Mouse (Mus musculus): Measurements from ENCODE around the gene Rc3h1.

DNA sequence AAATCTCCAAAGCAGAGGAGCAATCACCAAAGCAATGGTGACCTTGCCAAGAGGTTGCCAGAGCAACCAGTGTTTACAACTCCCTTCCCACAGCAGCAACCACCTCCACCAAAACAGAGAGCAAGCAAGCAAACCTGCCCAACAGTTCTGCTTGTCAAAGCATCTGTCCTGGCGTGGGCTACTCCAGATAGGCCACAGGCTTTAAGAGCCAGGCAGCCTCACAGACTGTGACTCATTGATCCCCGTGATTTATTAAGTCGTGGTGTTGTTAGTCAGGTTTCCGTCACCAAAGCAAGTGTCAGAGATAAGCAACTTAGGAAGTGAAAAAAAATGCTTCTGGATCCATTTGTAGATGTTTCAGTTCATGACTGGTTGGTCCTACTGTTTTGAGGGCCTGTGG, 27.7 kb upstream of the Rc3h1 start:
- TF ChIP-seq GATA1 (IDR thresholded peaks at IDR 0.05; ENCODE audit: borderline replicate concordance, low read length), result no peak
- TF ChIP-seq CTCF (IDR thresholded peaks at IDR 0.05; ENCODE audit: low read depth, low read length), result no peak
- TF ChIP-seq TAL1 (conservative IDR thresholded peaks at IDR 0.05; ENCODE audit: low read depth, low read length), result no peak
- no peak for TF ChIP-seq POLR2AphosphoS5 (IDR thresholded peaks at IDR 0.05; ENCODE audit: insufficient replicate concordance, low read depth, low read length)

Measured in G1E (cell line).